Mouse (Mus musculus) frontal cortex, postnatal 25 days (tissue): ENCODE data around the gene Esrrb.

Experiments used
- DNase-seq, 2 experiments: peaks; one replicate each; pipeline ENCODE4 v3.0.0; 2022; ENCODE audit warnings: low spot score in 2 of 2

Gene Esrrb

GRCm38 (mm10) chr12:86497126-86497525 lies 136.2 kb downstream of the Esrrb start:
- DNase-seq: no peak

GRCm38 (mm10) chr12:86498765-86499164 lies 137.8 kb downstream of the Esrrb start:
- peak; percentile 32 to 43 for DNase-seq

- DNase-seq: no peak
These were observed 140.8 kb downstream of the Esrrb start for GRCm38 (mm10) chr12:86501728-86502127.

- no peak for DNase-seq
These were observed 143.0 kb downstream of the Esrrb start for GRCm38 (mm10) chr12:86503921-86504320.

- DNase-seq: no peak
These were observed 143.4 kb downstream of the Esrrb start for GRCm38 (mm10) chr12:86504321-86504720.

GRCm38 (mm10) chr12:86507741-86508140 lies 146.8 kb downstream of the Esrrb start:
- no peak for DNase-seq

GRCm38 (mm10) chr12:86508313-86508988 lies 147.5 kb downstream of the Esrrb start:
- no peak for DNase-seq

- no peak for DNase-seq
These were observed 148.7 kb downstream of the Esrrb start for GRCm38 (mm10) chr12:86509295-86510279.

- DNase-seq: no peak
These were observed 151.4 kb downstream of the Esrrb start for GRCm38 (mm10) chr12:86512335-86512734.

GRCm38 (mm10) chr12:86513596-86513995 lies 152.7 kb downstream of the Esrrb start:
- no peak for DNase-seq

GRCm38 (mm10) chr12:86516602-86517001 lies 155.7 kb downstream of the Esrrb start:
- DNase-seq: no peak

GRCm38 (mm10) chr12:86517721-86518120 lies 156.8 kb downstream of the Esrrb start:
- DNase-seq: no peak

GRCm38 (mm10) chr12:86518746-86519145 lies 157.8 kb downstream of the Esrrb start:
- peak; percentile 18 to 23 for DNase-seq

GRCm38 (mm10) chr12:86534283-86534682 lies 173.4 kb downstream of the Esrrb start:
- no peak for DNase-seq

- no peak for DNase-seq
These were observed 176.9 kb downstream of the Esrrb start for GRCm38 (mm10) chr12:86537799-86538198.

GRCm38 (mm10) chr12:86538711-86539110 lies 177.8 kb downstream of the Esrrb start:
- no peak for DNase-seq

GRCm38 (mm10) chr12:86539511-86539910 lies 178.6 kb downstream of the Esrrb start:
- no peak for DNase-seq

GRCm38 (mm10) chr12:86547808-86548207 lies 186.9 kb downstream of the Esrrb start:
- no peak for DNase-seq

- DNase-seq: no peak
These were observed 192.1 kb downstream of the Esrrb start for GRCm38 (mm10) chr12:86553037-86553436.

- DNase-seq: no peak
These were observed 196.0 kb downstream of the Esrrb start for GRCm38 (mm10) chr12:86556796-86557517.

- no peak for DNase-seq
These were observed 198.0 kb downstream of the Esrrb start for GRCm38 (mm10) chr12:86558889-86559288.

GRCm38 (mm10) chr12:86562705-86563104 lies 201.8 kb downstream of the Esrrb start:
- no peak for DNase-seq
